Mouse (Mus musculus): ENCODE results near the gene Pdia4. TPM values are rescaled to one million over a fixed set of nuclear protein-coding genes. Genes with fewer than 3 reads are reported as not detected.
A peak's percentile ranks its signal among the peaks of the same experiment; 100 is the strongest.

Pdia4 gene
- polyA plus RNA-seq, 1 experiment from 2014 or later = 209 TPM

- TF ChIP-seq CTCF (IDR thresholded peaks at IDR 0.05; ENCODE audit: low read depth) = no peak
- WGBS = 86% methylated on average over 1 of the region's 1 CpGs
- H3K4me1 ChIP-seq (replicated peaks; ENCODE audit: insufficient read depth, low read length) = peaks cover 5% of the 10 kb centered on the region
- ATAC-seq (replicated peaks; ENCODE audit: low FRiP score, low read depth) (no peak), DNase-seq (ENCODE audit: low spot score) (no peak)
- no peak overlapping the region for H3K9ac ChIP-seq (ENCODE audit: low read depth, low read length)
- H3K27me3 ChIP-seq (ENCODE audit: insufficient read depth, low read length) = no peaks in the 10 kb centered on the region
- H3K27ac ChIP-seq = no peak overlapping the region
- H3K4me3 ChIP-seq (replicated peaks; ENCODE audit: low read depth, low read length) = no peak overlapping the region
- H3K4me2 ChIP-seq (ENCODE audit: low read length) = no peak overlapping the region
- H3K9me3 ChIP-seq (replicated peaks; ENCODE audit: low read length) = no peaks in the 10 kb centered on the region
- peaks cover 5% of the 10 kb centered on the region; the same call in 1 of the 2 replicates for H3K36me3 ChIP-seq (ENCODE audit: insufficient read depth, low read length)
These were observed 2.9 kb upstream of the Pdia4 start for GRCm38 (mm10) chr6:47816151-47816550.

GRCm38 (mm10) chr6:47812271-47812915 is 837 bp downstream of the Pdia4 start:
- Histone ChIP-seq H3K4me3 (replicated peaks; ENCODE audit: low read depth, low read length) (peak overlapping the region; percentile 59), H3K9ac (ENCODE audit: low read depth, low read length) (peak overlapping the region; percentile 74), H3K4me1 (replicated peaks; ENCODE audit: insufficient read depth, low read length) (peaks cover 5% of the 10 kb centered on the region), H3K9me3 (replicated peaks; ENCODE audit: low read length) (no peaks in the 10 kb centered on the region), H3K36me3 (ENCODE audit: insufficient read depth, low read length) (no peaks in the 10 kb centered on the region), H3K4me2 (ENCODE audit: low read length) (peak overlapping the region; percentile 73), H3K27ac (peak overlapping the region; percentile 92), H3K27me3 (ENCODE audit: insufficient read depth, low read length) (no peaks in the 10 kb centered on the region)
- no peak for TF ChIP-seq CTCF (IDR thresholded peaks at IDR 0.05; ENCODE audit: low read depth)
- no peak for ATAC-seq (replicated peaks; ENCODE audit: low FRiP score, low read depth)
- under 1% methylated on average over 17 of the region's 17 CpGs for WGBS
- DNase-seq (ENCODE audit: low spot score) = peak; percentile 28

- Histone ChIP-seq H3K4me2 (ENCODE audit: low read length) (peak overlapping the region; percentile 73), H3K9me3 (replicated peaks; ENCODE audit: low read length) (no peaks in the 10 kb centered on the region), H3K9ac (ENCODE audit: low read depth, low read length) (0 out of 2 replicates have a peak overlapping the region, but pooled peaks have one; percentile 74), H3K27ac (0 out of 2 replicates have a peak overlapping the region, but pooled peaks have one; percentile 92), H3K36me3 (ENCODE audit: insufficient read depth, low read length) (peaks cover 7% of the 10 kb centered on the region), H3K4me1 (replicated peaks; ENCODE audit: insufficient read depth, low read length) (peaks cover 5% of the 10 kb centered on the region), H3K27me3 (ENCODE audit: insufficient read depth, low read length) (no peaks in the 10 kb centered on the region), H3K4me3 (replicated peaks; ENCODE audit: low read depth, low read length) (peak overlapping the region; percentile 59; the same call in 1 of the 2 replicates)
- no peak for TF ChIP-seq CTCF (IDR thresholded peaks at IDR 0.05; ENCODE audit: low read depth)
- 38% methylated on average over 5 of the region's 5 CpGs for WGBS
- DNase-seq (ENCODE audit: low spot score) (no peak), ATAC-seq (replicated peaks; ENCODE audit: low FRiP score, low read depth) (no peak)
These were observed 1.9 kb downstream of the Pdia4 start for GRCm38 (mm10) chr6:47811324-47811723.

- 65% methylated on average over 2 of the region's 2 CpGs for WGBS
- Histone ChIP-seq H3K27ac (no peak overlapping the region), H3K4me2 (ENCODE audit: low read length) (0 out of 2 replicates have a peak overlapping the region, but pooled peaks have one; percentile 3), H3K27me3 (ENCODE audit: insufficient read depth, low read length) (no peaks in the 10 kb centered on the region), H3K9me3 (replicated peaks; ENCODE audit: low read length) (no peaks in the 10 kb centered on the region), H3K4me1 (replicated peaks; ENCODE audit: insufficient read depth, low read length) (peaks cover 5% of the 10 kb centered on the region), H3K9ac (ENCODE audit: low read depth, low read length) (no peak overlapping the region), H3K4me3 (replicated peaks; ENCODE audit: low read depth, low read length) (no peak overlapping the region), H3K36me3 (ENCODE audit: insufficient read depth, low read length) (peaks cover 18% of the 10 kb centered on the region)
- TF ChIP-seq CTCF (IDR thresholded peaks at IDR 0.05; ENCODE audit: low read depth) = no peak; the same call in 1 of the 2 replicates
- ATAC-seq (replicated peaks; ENCODE audit: low FRiP score, low read depth) (no peak), DNase-seq (ENCODE audit: low spot score) (no peak)
These were observed 3.0 kb downstream of the Pdia4 start for GRCm38 (mm10) chr6:47810181-47810580.

GRCm38 (mm10) chr6:47809053-47809452 is 4.2 kb downstream of the Pdia4 start:
- Histone ChIP-seq H3K27ac (no peak overlapping the region), H3K4me2 (ENCODE audit: low read length) (no peak overlapping the region), H3K9me3 (replicated peaks; ENCODE audit: low read length) (no peaks in the 10 kb centered on the region), H3K4me1 (replicated peaks; ENCODE audit: insufficient read depth, low read length) (peaks cover 5% of the 10 kb centered on the region), H3K4me3 (replicated peaks; ENCODE audit: low read depth, low read length) (no peak overlapping the region), H3K27me3 (ENCODE audit: insufficient read depth, low read length) (no peaks in the 10 kb centered on the region), H3K36me3 (ENCODE audit: insufficient read depth, low read length) (peaks cover 29% of the 10 kb centered on the region), H3K9ac (ENCODE audit: low read depth, low read length) (no peak overlapping the region)
- DNase-seq (ENCODE audit: low spot score) = no peak
- WGBS = 83% methylated on average over 4 of the region's 4 CpGs
- ATAC-seq (replicated peaks; ENCODE audit: low FRiP score, low read depth) = no peak
- no peak for TF ChIP-seq CTCF (IDR thresholded peaks at IDR 0.05; ENCODE audit: low read depth)

- 90% methylated on average over 5 of the region's 5 CpGs for WGBS
- Histone ChIP-seq H3K27me3 (ENCODE audit: insufficient read depth, low read length) (no peaks in the 10 kb centered on the region), H3K4me1 (replicated peaks; ENCODE audit: insufficient read depth, low read length) (peaks cover 5% of the 10 kb centered on the region), H3K4me3 (replicated peaks; ENCODE audit: low read depth, low read length) (no peak overlapping the region), H3K4me2 (ENCODE audit: low read length) (no peak overlapping the region), H3K36me3 (ENCODE audit: insufficient read depth, low read length) (peaks cover 34% of the 10 kb centered on the region), H3K9ac (ENCODE audit: low read depth, low read length) (no peak overlapping the region), H3K9me3 (replicated peaks; ENCODE audit: low read length) (no peaks in the 10 kb centered on the region), H3K27ac (no peak overlapping the region)
- no peak for ATAC-seq (replicated peaks; ENCODE audit: low FRiP score, low read depth)
- no peak for DNase-seq (ENCODE audit: low spot score)
- TF ChIP-seq CTCF (IDR thresholded peaks at IDR 0.05; ENCODE audit: low read depth) = no peak
These were observed 4.7 kb downstream of the Pdia4 start for GRCm38 (mm10) chr6:47808545-47808944.
